In the genomic region with DNA sequence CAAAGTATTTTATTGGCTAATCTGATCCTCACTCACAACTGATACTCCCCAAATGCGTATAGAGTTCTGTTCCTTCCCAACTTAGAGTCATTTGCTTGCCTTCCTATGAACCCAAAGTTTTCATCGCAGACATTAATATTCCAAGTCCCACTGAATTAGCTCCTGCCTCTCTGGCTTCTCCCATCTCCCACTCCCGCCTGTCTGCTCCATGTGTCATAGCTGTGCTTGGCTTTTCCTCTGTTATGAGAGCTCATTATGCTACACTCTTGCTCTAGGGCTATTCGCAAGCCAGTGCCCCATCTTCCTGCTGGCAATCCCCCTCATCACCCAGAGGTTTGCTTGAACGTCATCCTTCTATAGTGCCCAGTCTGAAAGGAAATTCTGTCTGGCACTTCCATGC, we compare ENCODE assay signal across 29 mouse cellular contexts.
"Had no signal": no experiment of that assay in that cellular context is flagged by ENCODE, and none has a peak within 500 bp of the region (broad histone marks: within the 10 kb centered on the region; RNA-seq: fewer than 3 reads in every experiment).

No protein-coding gene starts in this region.

- H3K27me3 ChIP-seq: heart, embryonic 12.5 days; hindbrain, embryonic 12.5 days; intestine, embryonic 15.5 days; kidney, embryonic 15.5 days; limb, embryonic 12.5 days had no signal

- H3K4me2 ChIP-seq: heart, embryonic 12.5 days; hindbrain, embryonic 12.5 days; hindbrain, embryonic 14.5 days; intestine, embryonic 15.5 days; kidney, embryonic 15.5 days; limb, embryonic 12.5 days; liver, embryonic 11.5 days; liver, embryonic 13.5 days; liver, embryonic 15.5 days had no signal

- ATAC-seq: hindbrain, embryonic 16.5 days; inflammation-experienced regulatory T-cells, adult 6 months; intestine, embryonic 15.5 days; liver, postnatal 0 days had no signal

- H3K4me1 ChIP-seq: heart, embryonic 12.5 days; hindbrain, embryonic 10.5 days; intestine, embryonic 15.5 days; kidney, embryonic 15.5 days; liver, embryonic 13.5 days; liver, embryonic 15.5 days had no signal

- H3K4me3 ChIP-seq: gastrocnemius, adult 2 months; heart, embryonic 10.5 days; heart, embryonic 12.5 days; hindbrain, embryonic 10.5 days; hindbrain, embryonic 12.5 days; intestine, embryonic 15.5 days; kidney, embryonic 15.5 days; left cerebral cortex, adult 2 months; limb, embryonic 10.5 days; limb, embryonic 12.5 days; liver, embryonic 13.5 days; liver, embryonic 15.5 days had no signal

- H3K9me3 ChIP-seq: heart, embryonic 10.5 days; hindbrain, embryonic 10.5 days; hindbrain, embryonic 12.5 days; intestine, embryonic 15.5 days; kidney, embryonic 15.5 days; limb, embryonic 10.5 days; limb, embryonic 12.5 days; liver, embryonic 13.5 days; liver, embryonic 15.5 days had no signal

- H3K36me3 ChIP-seq: heart, embryonic 10.5 days; heart, embryonic 12.5 days; hindbrain, embryonic 10.5 days; hindbrain, embryonic 12.5 days; intestine, embryonic 15.5 days; kidney, embryonic 15.5 days; limb, embryonic 10.5 days; limb, embryonic 12.5 days; liver, embryonic 13.5 days; liver, embryonic 15.5 days had no signal

- DNase-seq: gastrocnemius, adult 2 months; gastrocnemius, postnatal 10 days; gastrocnemius, postnatal 25 days; heart, adult 18-20 months; heart, postnatal 10 days; heart, postnatal 4 days; kidney, adult 11 months; kidney, adult 2 months; kidney, adult 9 months; kidney, postnatal 14 days; kidney, postnatal 36 days; liver; liver, embryonic 13.5 days; liver, postnatal 0 days had no signal

- H3K27ac ChIP-seq: gastrocnemius, adult 2 months; heart, embryonic 10.5 days; hindbrain, embryonic 10.5 days; hindbrain, embryonic 12.5 days; hindbrain, embryonic 14.5 days; intestine, embryonic 15.5 days; kidney, embryonic 15.5 days; kidney, postnatal 0 days; left cerebral cortex, adult 2 months; limb, embryonic 10.5 days; limb, embryonic 12.5 days; liver, embryonic 13.5 days; liver, embryonic 15.5 days had no signal

- H3K9ac ChIP-seq: heart, embryonic 12.5 days; hindbrain, embryonic 12.5 days; hindbrain, embryonic 14.5 days; intestine, embryonic 15.5 days; kidney, embryonic 15.5 days; limb, embryonic 12.5 days; liver, embryonic 13.5 days; liver, embryonic 15.5 days; liver, postnatal 0 days had no signal
